Mouse (Mus musculus) megakaryocyte, embryonic 14.5 days (primary cell): ENCODE measurements around the gene Nckap1.

ENCODE experiments used
- FLI1 ChIP-seq: IDR thresholded peaks from 2 replicates; pipeline ENCODE4 v1.6.1; 2012; ENCODE audit warnings: low read length, inconsistent platforms, mixed read lengths
- GATA1 ChIP-seq: IDR thresholded peaks from 3 replicates; pipeline ENCODE4 v1.6.1; 2012; ENCODE audit warnings: mixed read lengths, low read length, inconsistent platforms, borderline replicate concordance

GRCm38 (mm10) chr2:80561478-80561877 is 19.7 kb downstream of the Nckap1 start:
- TF ChIP-seq GATA1 (no peak), FLI1 (no peak)
